Mouse (Mus musculus) Muller cell, postnatal 12 days (primary cell): ENCODE data around the gene Mbd5.
"Not testable (repeated sequence)": the region's sequence is repeated elsewhere in the genome, so short reads cannot be mapped to it uniquely, and the experiment has no call there.

ENCODE experiments used
- DNase-seq: peaks from one replicate; pipeline ENCODE4 v3.0.0-alpha.2; 2015; ENCODE audit errors: inconsistent ontology term

Gene Mbd5

GRCm38 (mm10) chr2:49160232-49160947 lies 211.1 kb downstream of the Mbd5 start:
- DNase-seq = no peak

- no peak for DNase-seq
Measured at GRCm38 (mm10) chr2:49169766-49170165, 220.5 kb downstream of the Mbd5 start.

- no peak for DNase-seq
Measured at GRCm38 (mm10) chr2:49177015-49177414, 227.7 kb downstream of the Mbd5 start.

GRCm38 (mm10) chr2:49190984-49191383 lies 241.7 kb downstream of the Mbd5 start:
- DNase-seq = no peak

- DNase-seq = no peak
Measured at GRCm38 (mm10) chr2:49191695-49192094, 242.4 kb downstream of the Mbd5 start.

GRCm38 (mm10) chr2:49204081-49204480 lies 254.8 kb downstream of the Mbd5 start:
- peak; percentile 74 for DNase-seq

GRCm38 (mm10) chr2:49205692-49206091 lies 256.4 kb downstream of the Mbd5 start:
- not testable (repeated sequence) for DNase-seq

- DNase-seq = no peak
Measured at GRCm38 (mm10) chr2:49209349-49209748, 260.0 kb downstream of the Mbd5 start.

GRCm38 (mm10) chr2:49210408-49210807 lies 261.1 kb downstream of the Mbd5 start:
- DNase-seq = no peak

- DNase-seq = no peak
Measured at GRCm38 (mm10) chr2:49229725-49230124, 280.4 kb downstream of the Mbd5 start.

- no peak for DNase-seq
Measured at GRCm38 (mm10) chr2:49234064-49234463, 284.8 kb downstream of the Mbd5 start.

- no peak for DNase-seq
Measured at GRCm38 (mm10) chr2:49241715-49242114, 292.4 kb downstream of the Mbd5 start.

- no peak for DNase-seq
Measured at GRCm38 (mm10) chr2:49264092-49264491, 314.8 kb downstream of the Mbd5 start.

GRCm38 (mm10) chr2:49272295-49272967 lies 323.1 kb downstream of the Mbd5 start:
- no peak for DNase-seq

- DNase-seq = no peak
Measured at GRCm38 (mm10) chr2:49276017-49276722, 326.9 kb downstream of the Mbd5 start.

- DNase-seq = no peak
Measured at GRCm38 (mm10) chr2:49280496-49280895, 331.2 kb downstream of the Mbd5 start.

GRCm38 (mm10) chr2:49283583-49283982 lies 334.3 kb downstream of the Mbd5 start:
- no peak for DNase-seq

- DNase-seq = no peak
Measured at GRCm38 (mm10) chr2:49286965-49287364, 337.7 kb downstream of the Mbd5 start.

GRCm38 (mm10) chr2:49291709-49292108 lies 342.4 kb downstream of the Mbd5 start:
- DNase-seq = no peak

- peak; percentile 79 for DNase-seq
Measured at GRCm38 (mm10) chr2:49312629-49313447, 363.5 kb downstream of the Mbd5 start.

- DNase-seq = no peak
Measured at GRCm38 (mm10) chr2:49333594-49333993, 384.3 kb downstream of the Mbd5 start.

GRCm38 (mm10) chr2:49335267-49335666 lies 386.0 kb downstream of the Mbd5 start:
- DNase-seq = no peak
